Mouse (Mus musculus) stomach, postnatal 0 days (tissue): Measurements from ENCODE around the gene Ambra1. TPM values are rescaled to one million over a fixed set of nuclear protein-coding genes. Genes with fewer than 3 reads are reported as not detected.

Experiments used
- ATAC-seq: fragments of 200-750 bp; cut with Nextera tagmentation; 2 replicates; pipeline ENCODE4 v1.8.0; 2017; ENCODE audit not compliant: low FRiP score, low TSS enrichment
- DNase-seq: peaks from one replicate; pipeline ENCODE4 v3.0.0-alpha.2; 2016; ENCODE audit warnings: low spot score
- H3K27ac ChIP-seq: fragments of 300-500 bp; sonication (generic); replicated peaks from 2 replicates; pipeline ENCODE4 v1.5.1; 2014; ENCODE audit warnings: mild to moderate bottlenecking, control low read depth
- H3K27me3 ChIP-seq: fragments of 300-500 bp; sonication (generic); 2 replicates; pipeline ENCODE4 v1.6.1; 2014; ENCODE audit warnings: low read length; ENCODE audit not compliant: control insufficient read depth, insufficient read depth
- H3K36me3 ChIP-seq: fragments of 300-500 bp; sonication (generic); 2 replicates; pipeline ENCODE4 v1.6.1; 2014; ENCODE audit warnings: low read length, mixed read lengths; ENCODE audit not compliant: control insufficient read depth, insufficient read depth
- H3K4me1 ChIP-seq: fragments of 300-500 bp; sonication (generic); replicated peaks from 2 replicates; pipeline ENCODE4 v1.6.1; 2014; ENCODE audit warnings: antibody characterized with exemption; ENCODE audit not compliant: control insufficient read depth, insufficient read depth
- H3K4me2 ChIP-seq: fragments of 300-500 bp; sonication (generic); replicated peaks from 2 replicates; pipeline ENCODE4 v1.6.1; 2014; ENCODE audit warnings: low read depth, mild to moderate bottlenecking, control low read depth, moderate library complexity
- H3K4me3 ChIP-seq: fragments of 300-500 bp; sonication (generic); 2 replicates; pipeline ENCODE4 v1.5.1; 2014; ENCODE audit warnings: low read depth, low read length, control low read depth
- H3K9ac ChIP-seq: fragments of 300-500 bp; sonication (generic); 2 replicates; pipeline ENCODE4 v1.6.1; 2014; ENCODE audit warnings: mild to moderate bottlenecking, low read length, control low read depth, mixed read lengths
- H3K9me3 ChIP-seq: fragments of 300-500 bp; sonication (generic); 2 replicates; pipeline ENCODE4 v1.6.1; 2016; ENCODE audit warnings: low read length; ENCODE audit not compliant: control insufficient read depth
- CTCF ChIP-seq: IDR thresholded peaks from 2 replicates; pipeline ENCODE4 v1.5.1; 2016; ENCODE audit warnings: antibody characterized with exemption, low read depth, mild to moderate bottlenecking, moderate library complexity
- EP300 ChIP-seq: optimal IDR thresholded peaks from 2 replicates; pipeline ENCODE3; 2016; ENCODE audit warnings: antibody characterized with exemption
- WGBS: fragments of 180-500 bp; shearing (Covaris S2); extraction: QIAGEN DNeasy Blood & Tissue Kit; methylation state at CpG from one replicate; pipeline ENCODE4 v1.1.7; 2014; 5-methylcytosine and 5-hydroxymethylcytosine counted together
- polyA plus RNA-seq: library from polyadenylated mRNA; unstranded; fragments of >200 nt; fragmentation: Nextera tagmentation; extraction: Ambion mirVana; gene quantifications from 2 replicates; pipeline ENCODE4 v1.2.1, GENCODE M21; 2015

Ambra1 gene
- polyA plus RNA-seq, 1 experiment from 2014 or later, result 5.7 TPM

DNA sequence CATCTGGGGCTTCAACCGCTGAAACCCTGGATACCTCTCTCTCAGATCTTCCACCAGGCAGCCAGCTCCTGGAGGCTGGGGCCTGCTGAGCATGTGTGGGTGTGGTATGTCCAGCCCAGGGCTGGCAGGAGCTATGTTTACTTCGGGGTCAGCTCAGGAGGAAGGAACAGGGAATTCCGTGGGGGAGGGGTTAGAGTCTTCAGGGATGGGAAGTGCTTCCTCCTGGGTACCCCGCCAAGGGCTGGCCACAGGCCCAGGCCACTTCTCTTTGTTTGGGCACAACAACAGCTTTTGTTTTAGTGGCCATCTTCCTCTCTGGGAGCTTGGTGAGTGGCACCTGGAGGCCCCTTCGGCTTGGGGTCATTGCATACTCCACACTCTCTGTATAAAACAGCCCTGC, 223.9 kb downstream of the Ambra1 start:
- Histone ChIP-seq H3K4me1 (peaks cover 18% of the 10 kb centered on the region), H3K4me3 (no peak overlapping the region), H3K4me2 (no peak overlapping the region), H3K9me3 (no peaks in the 10 kb centered on the region), H3K27ac (peak overlapping the region; percentile 49), H3K36me3 (no peaks in the 10 kb centered on the region), H3K27me3 (no peaks in the 10 kb centered on the region), H3K9ac (no peak overlapping the region)
- WGBS, result 6% methylated on average over 5 of the region's 5 CpGs
- TF ChIP-seq EP300 (no peak), CTCF (peak; percentile 29)
- DNase-seq, result peak; percentile 72
- ATAC-seq, result peak; percentile 77

DNA sequence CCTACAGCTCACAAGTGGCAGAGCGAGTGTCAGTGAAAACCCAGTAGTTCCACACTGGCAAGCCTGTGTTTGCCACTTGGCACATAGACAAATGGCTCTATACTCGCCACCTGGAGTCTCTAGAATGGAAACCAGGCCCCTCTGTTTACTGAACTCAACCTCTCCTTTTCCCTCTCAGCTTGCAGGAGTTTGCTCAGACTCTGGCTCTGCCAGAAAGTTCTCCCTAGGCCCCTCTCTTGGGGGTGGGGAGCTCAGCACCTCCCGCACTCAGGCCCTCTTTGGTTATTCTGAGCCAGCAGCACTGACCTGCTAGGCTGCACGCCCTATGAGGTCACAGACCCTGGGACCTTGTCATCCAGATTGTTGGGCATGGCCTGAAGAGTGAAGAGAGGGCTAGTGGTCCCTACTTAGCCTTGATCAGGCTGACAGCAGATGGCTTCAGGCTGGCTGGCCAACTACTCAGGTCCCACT, 225.2 kb downstream of the Ambra1 start:
- no peak for TF ChIP-seq EP300
- TF ChIP-seq CTCF, result no peak
- no peaks in the 10 kb centered on the region for H3K27me3 ChIP-seq
- H3K4me2 ChIP-seq, result no peak overlapping the region
- no peak overlapping the region for H3K4me3 ChIP-seq
- peak; percentile 42 for DNase-seq
- ATAC-seq, result no peak
- H3K9me3 ChIP-seq, result no peaks in the 10 kb centered on the region
- 51% methylated on average over 4 of the region's 4 CpGs for WGBS
- H3K4me1 ChIP-seq, result peaks cover 11% of the 10 kb centered on the region
- no peak overlapping the region for H3K9ac ChIP-seq
- H3K36me3 ChIP-seq, result no peaks in the 10 kb centered on the region
- H3K27ac ChIP-seq, result 0 out of 2 replicates have a peak overlapping the region, but pooled peaks have one; percentile 19

DNA sequence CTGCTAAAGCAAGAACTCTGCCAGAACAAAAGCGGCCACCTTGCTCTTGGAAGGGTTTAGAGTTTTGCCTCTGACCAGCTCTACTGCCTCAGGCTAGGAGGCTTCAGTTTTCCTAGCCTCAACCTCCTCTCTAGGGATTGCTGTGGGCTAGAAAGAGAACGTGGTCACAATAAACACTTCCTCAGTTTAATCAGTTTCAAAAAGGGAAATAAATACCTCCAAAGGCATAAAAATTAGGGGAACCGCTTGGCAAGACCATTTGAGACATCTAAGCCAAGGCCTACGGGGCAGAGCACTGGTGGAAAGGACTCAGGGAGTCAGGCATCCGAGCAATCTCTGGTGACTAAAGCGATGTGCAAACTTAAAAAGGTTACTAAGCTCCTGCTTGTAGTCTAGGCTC, 225.9 kb downstream of the Ambra1 start:
- no peaks in the 10 kb centered on the region for H3K9me3 ChIP-seq
- 70% methylated on average over 6 of the region's 6 CpGs for WGBS
- DNase-seq (no peak), ATAC-seq (no peak)
- peaks cover 9% of the 10 kb centered on the region; the same call in 1 of the 2 replicates for H3K4me1 ChIP-seq
- H3K27me3 ChIP-seq, result no peaks in the 10 kb centered on the region
- peak overlapping the region; percentile 19; the same call in 1 of the 2 replicates for H3K27ac ChIP-seq
- H3K9ac ChIP-seq, result no peak overlapping the region
- TF ChIP-seq CTCF (no peak), EP300 (no peak)
- no peak overlapping the region for H3K4me3 ChIP-seq
- H3K4me2 ChIP-seq, result no peak overlapping the region
- no peaks in the 10 kb centered on the region for H3K36me3 ChIP-seq

DNA sequence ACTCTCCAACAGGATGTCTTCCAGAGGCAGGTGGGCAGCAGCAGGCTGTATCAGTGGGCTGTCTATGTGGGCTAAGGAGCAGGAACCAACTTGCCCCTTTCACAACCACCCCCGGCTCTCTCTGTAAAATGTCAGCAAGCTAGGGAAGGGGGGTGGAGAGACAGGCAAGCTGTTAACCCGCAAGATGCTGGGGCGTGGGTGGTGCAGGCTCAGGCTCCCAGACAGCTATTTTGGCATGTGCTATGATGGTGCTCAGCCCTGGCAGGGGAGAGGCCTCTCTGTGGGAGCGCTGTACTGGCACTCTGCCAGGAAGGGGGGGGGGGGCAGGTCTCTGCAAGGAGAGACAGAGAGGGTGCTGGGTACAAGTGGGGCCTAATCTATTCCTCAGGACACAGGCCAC, 227.2 kb downstream of the Ambra1 start:
- DNase-seq (peak; percentile 73), ATAC-seq (0 out of 2 replicates have a peak, but pooled peaks have one; percentile 13)
- H3K27me3 ChIP-seq, result no peaks in the 10 kb centered on the region
- 0 out of 2 replicates have a peak overlapping the region, but pooled peaks have one; percentile 14 for H3K27ac ChIP-seq
- peaks cover 9% of the 10 kb centered on the region; the same call in 1 of the 2 replicates for H3K4me1 ChIP-seq
- TF ChIP-seq CTCF, result no peak
- no peak for TF ChIP-seq EP300
- H3K9me3 ChIP-seq, result no peaks in the 10 kb centered on the region
- WGBS, result 4% methylated on average over 4 of the region's 4 CpGs
- H3K4me3 ChIP-seq, result no peak overlapping the region
- no peak overlapping the region for H3K4me2 ChIP-seq
- H3K9ac ChIP-seq, result no peak overlapping the region
- H3K36me3 ChIP-seq, result no peaks in the 10 kb centered on the region

DNA sequence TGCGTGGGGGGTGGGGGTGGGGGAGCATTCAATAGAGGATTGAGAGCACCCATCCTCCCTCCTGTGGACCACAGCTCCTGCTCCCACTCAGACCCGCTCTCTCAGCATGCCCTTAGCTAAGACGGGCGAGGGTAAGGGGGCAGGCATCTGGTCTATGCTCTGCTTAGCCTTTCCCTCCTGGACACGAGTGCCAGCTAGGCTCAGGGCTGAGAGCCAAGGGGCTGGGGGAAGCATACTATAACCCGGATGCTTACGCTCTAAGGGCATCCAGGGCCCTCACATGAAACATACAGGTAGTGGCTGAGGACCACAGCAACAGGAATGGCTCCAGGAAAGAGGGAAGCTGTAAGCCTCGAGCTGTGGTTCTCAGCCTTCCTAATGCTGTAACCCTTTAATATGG, 228.1 kb downstream of the Ambra1 start:
- WGBS, result 76% methylated on average over 8 of the region's 8 CpGs
- no peak overlapping the region for H3K4me3 ChIP-seq
- no peak overlapping the region for H3K9ac ChIP-seq
- peaks cover 9% of the 10 kb centered on the region; the same call in 1 of the 2 replicates for H3K4me1 ChIP-seq
- no peaks in the 10 kb centered on the region for H3K36me3 ChIP-seq
- no peak overlapping the region for H3K4me2 ChIP-seq
- H3K27me3 ChIP-seq, result no peaks in the 10 kb centered on the region
- TF ChIP-seq CTCF, result no peak
- TF ChIP-seq EP300, result no peak
- no peak for ATAC-seq
- no peak overlapping the region for H3K27ac ChIP-seq
- DNase-seq, result no peak
- no peaks in the 10 kb centered on the region for H3K9me3 ChIP-seq

DNA sequence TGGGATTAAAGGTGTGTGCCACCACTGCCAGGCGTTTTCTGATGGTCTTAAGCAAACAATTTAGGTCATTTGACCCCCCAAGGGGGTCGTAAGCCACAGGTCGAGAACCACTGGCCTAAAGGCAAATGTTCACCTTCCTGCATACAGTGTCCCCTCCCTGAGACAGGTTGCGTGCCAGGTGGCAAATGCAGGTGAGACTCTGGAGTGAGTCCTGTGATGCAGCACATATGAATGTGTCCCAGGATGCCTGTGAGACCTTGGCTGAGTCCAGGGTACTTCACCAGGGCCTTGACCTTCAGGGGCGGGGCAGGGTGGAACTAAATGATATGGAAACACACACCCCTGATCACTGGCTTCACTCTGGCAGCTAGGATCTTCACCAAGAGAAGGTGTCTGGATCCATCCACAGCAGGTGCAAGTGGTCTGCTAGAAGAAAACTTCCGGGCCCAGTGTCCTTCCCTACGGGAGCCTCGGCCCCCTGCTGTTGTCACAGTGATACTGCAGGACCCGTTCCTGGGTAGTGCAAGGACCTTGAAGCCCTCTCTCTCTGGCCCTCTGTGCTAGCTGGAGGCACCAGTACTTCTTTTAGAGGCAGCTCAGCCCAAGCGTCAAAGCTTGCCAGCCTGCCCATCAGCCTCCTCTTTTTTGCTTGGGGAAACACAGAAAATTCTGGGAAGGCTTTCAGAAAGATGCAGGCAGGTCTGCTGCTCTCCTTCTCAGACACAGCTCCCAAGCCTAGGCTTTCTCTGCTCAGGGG, 228.9 kb downstream of the Ambra1 start:
- H3K27ac ChIP-seq, result no peak overlapping the region
- H3K9ac ChIP-seq, result no peak overlapping the region
- peaks cover 6% of the 10 kb centered on the region; the same call in 1 of the 2 replicates for H3K4me1 ChIP-seq
- DNase-seq (peak; percentile 65), ATAC-seq (no peak)
- H3K4me3 ChIP-seq, result no peak overlapping the region
- H3K36me3 ChIP-seq, result no peaks in the 10 kb centered on the region
- H3K4me2 ChIP-seq, result no peak overlapping the region
- TF ChIP-seq CTCF (peak; percentile 83), EP300 (no peak)
- 43% methylated on average over 10 of the region's 10 CpGs for WGBS
- H3K9me3 ChIP-seq, result no peaks in the 10 kb centered on the region
- H3K27me3 ChIP-seq, result no peaks in the 10 kb centered on the region
